Mouse (Mus musculus): Measurements from ENCODE around the gene Wnk1.

DNA sequence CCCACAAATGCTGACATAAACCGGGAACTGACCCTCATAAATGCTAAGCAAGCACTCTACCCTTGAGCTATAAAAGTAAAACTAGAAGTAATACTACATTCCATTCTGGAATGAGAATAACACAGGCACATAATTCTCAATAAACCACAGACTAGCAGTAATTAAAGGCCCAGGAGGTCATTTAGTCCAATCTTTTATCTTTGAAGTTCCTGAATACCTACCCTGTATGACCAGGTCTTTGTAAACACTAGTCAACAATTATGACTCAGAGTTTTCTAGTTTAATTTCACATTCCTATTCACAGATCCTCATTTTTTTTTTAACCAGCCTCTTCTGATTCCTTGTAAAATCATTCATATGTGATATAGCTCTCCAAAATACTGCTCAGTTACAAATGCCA lies 14.7 kb downstream of the Wnk1 start:
- TF ChIP-seq CTCF (IDR thresholded peaks at IDR 0.05; ENCODE audit: low read depth): no peak
- TF ChIP-seq EP300 (optimal IDR thresholded peaks at IDR 0.05): no peak

All from stomach, postnatal 0 days (tissue).